Mouse (Mus musculus) neural tube, embryonic 13.5 days (tissue): ENCODE results near the gene Tnfrsf21. TPM values are rescaled to one million over a fixed set of nuclear protein-coding genes. Genes with fewer than 3 reads are reported as not detected.
A peak's percentile ranks its signal among the peaks of the same experiment; 100 is the strongest.

Source experiments
- ATAC-seq: fragments of 200-750 bp; cut with Nextera tagmentation; 2 replicates; pipeline ENCODE4 v1.8.0; 2017; ENCODE audit warnings: low read depth, mild to moderate bottlenecking, moderate TSS enrichment, moderate library complexity
- H3K27ac ChIP-seq: fragments of 300-500 bp; sonication (generic); replicated peaks from 2 replicates; pipeline ENCODE4 v1.5.1; 2015; ENCODE audit warnings: moderate library complexity, mild to moderate bottlenecking, inconsistent platforms
- H3K27me3 ChIP-seq: fragments of 300-500 bp; sonication (generic); 2 replicates; pipeline ENCODE4 v1.6.1; 2015; ENCODE audit warnings: mild to moderate bottlenecking, inconsistent platforms
- H3K36me3 ChIP-seq: fragments of 300-500 bp; sonication (generic); 2 replicates; pipeline ENCODE4 v1.6.1; 2015; ENCODE audit warnings: mild to moderate bottlenecking, inconsistent platforms
- H3K4me1 ChIP-seq: fragments of 300-500 bp; sonication (generic); replicated peaks from 2 replicates; pipeline ENCODE4 v1.6.1; 2015; ENCODE audit warnings: inconsistent platforms
- H3K4me2 ChIP-seq: fragments of 300-500 bp; sonication (generic); 2 replicates; pipeline ENCODE4 v1.6.1; 2015; ENCODE audit warnings: inconsistent platforms, mild to moderate bottlenecking, moderate library complexity
- H3K4me3 ChIP-seq: fragments of 300-500 bp; sonication (generic); 2 replicates; pipeline ENCODE4 v1.5.1; 2015; ENCODE audit warnings: mild to moderate bottlenecking, inconsistent platforms
- H3K9ac ChIP-seq: fragments of 300-500 bp; sonication (generic); 2 replicates; pipeline ENCODE4 v1.6.1; 2015; ENCODE audit warnings: moderate library complexity, mild to moderate bottlenecking, inconsistent platforms
- H3K9me3 ChIP-seq: fragments of 300-500 bp; sonication (generic); 2 replicates; pipeline ENCODE4 v1.6.1; 2016; ENCODE audit warnings: inconsistent platforms
- WGBS: fragments of 180-500 bp; shearing (Covaris S2); methylation state at CpG from one replicate; pipeline ENCODE4 v1.1.7; 2015; 5-methylcytosine and 5-hydroxymethylcytosine counted together
- polyA plus RNA-seq: library from polyadenylated mRNA; unstranded; fragments of >200 nt; fragmentation: Nextera tagmentation; extraction: Ambion mirVana; gene quantifications from 2 replicates; pipeline ENCODE4 v1.2.1, GENCODE M21; 2015

The Tnfrsf21 gene
- polyA plus RNA-seq, 1 experiment from 2014 or later: 75.1 TPM

DNA sequence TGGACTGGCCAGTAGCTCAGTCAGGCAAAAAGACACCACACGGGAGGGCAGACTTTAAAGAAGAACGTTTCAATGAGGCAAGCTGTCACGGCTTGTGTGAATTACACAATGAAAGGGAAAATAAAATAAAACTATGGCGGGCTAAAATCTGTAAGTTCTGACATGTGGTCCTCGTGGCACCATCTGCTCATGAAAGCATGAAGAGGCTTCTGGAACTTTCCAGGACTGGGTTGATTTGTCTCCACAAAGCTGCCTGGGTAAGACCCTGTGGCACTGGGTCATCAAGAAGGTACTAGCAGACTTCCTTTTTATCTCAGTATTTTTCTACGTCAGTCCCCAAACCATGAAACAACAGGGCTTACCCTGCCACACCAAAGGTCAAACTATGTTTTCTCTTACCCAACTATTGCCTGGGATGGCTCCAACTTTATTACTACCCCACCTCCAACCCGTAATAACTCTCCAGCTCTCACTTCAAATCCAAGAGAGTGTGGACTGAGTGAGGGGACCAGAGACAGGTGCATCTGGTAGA, 16.8 kb upstream of the Tnfrsf21 start:
- WGBS: 77% methylated on average over 7 of the region's 7 CpGs
- Histone ChIP-seq H3K27ac (no peak overlapping the region), H3K4me3 (no peak overlapping the region)

DNA sequence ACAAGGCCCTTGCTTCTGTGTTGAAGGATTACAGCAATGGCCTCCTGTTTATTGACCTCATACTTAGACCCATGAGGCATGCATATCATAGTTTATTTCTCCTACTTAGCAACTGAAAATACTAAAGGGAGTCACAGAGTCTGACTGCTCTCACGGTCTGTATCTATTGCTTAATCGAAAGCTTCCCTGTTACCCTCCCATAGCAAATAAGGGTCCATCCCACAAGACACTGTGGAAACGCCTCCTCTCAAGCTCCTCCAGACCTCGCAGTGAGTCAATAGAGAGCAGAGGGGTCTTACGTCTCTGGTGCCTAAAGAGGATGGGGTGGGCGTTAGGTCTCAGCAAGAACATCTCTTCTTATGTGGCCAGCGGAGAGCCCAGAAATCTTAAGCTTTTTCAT, 15.8 kb upstream of the Tnfrsf21 start:
- no peak for ATAC-seq
- H3K27me3 ChIP-seq: no peaks in the 10 kb centered on the region
- 90% methylated on average over 7 of the region's 7 CpGs for WGBS

More for the DNA sequence above, 16.8 kb upstream of the Tnfrsf21 start:
- ATAC-seq: no peak
- no peaks in the 10 kb centered on the region for H3K4me1 ChIP-seq
- H3K36me3 ChIP-seq: no peaks in the 10 kb centered on the region
- H3K9ac ChIP-seq: no peak overlapping the region
- H3K9me3 ChIP-seq: no peaks in the 10 kb centered on the region
- no peak overlapping the region for H3K4me2 ChIP-seq
- no peaks in the 10 kb centered on the region for H3K27me3 ChIP-seq

DNA sequence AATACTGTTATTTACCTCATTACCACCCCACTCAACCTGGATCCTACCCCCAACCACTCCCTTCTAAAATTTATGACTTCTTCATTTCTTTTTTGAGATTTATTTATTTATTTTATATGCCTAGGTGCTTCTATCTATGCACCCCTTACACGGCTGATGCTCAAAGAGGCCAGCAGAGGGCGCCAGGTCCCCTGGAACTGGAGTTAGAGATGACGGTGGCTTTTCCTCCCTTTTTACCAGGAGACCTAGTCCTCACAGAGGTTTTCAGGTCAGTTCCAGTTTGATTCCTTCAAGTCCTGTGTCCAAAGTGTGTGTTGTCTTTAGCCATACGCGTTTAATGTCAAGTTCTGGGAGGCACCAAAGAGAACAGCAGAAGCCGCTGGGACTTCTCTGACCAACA, 3.6 kb upstream of the Tnfrsf21 start:
- H3K27me3 ChIP-seq: no peaks in the 10 kb centered on the region
- H3K9me3 ChIP-seq: no peaks in the 10 kb centered on the region
- no peak overlapping the region for H3K4me2 ChIP-seq
- no peak overlapping the region for H3K4me3 ChIP-seq
- 17% methylated on average over 6 of the region's 6 CpGs for WGBS
- peaks cover 5% of the 10 kb centered on the region for H3K4me1 ChIP-seq
- no peak overlapping the region for H3K27ac ChIP-seq
- H3K9ac ChIP-seq: no peak overlapping the region
- ATAC-seq: no peak
- H3K36me3 ChIP-seq: no peaks in the 10 kb centered on the region

More for the DNA sequence above, 15.8 kb upstream of the Tnfrsf21 start:
- Histone ChIP-seq H3K4me3 (no peak overlapping the region), H3K4me2 (no peak overlapping the region), H3K36me3 (no peaks in the 10 kb centered on the region), H3K9ac (no peak overlapping the region), H3K4me1 (no peaks in the 10 kb centered on the region), H3K9me3 (no peaks in the 10 kb centered on the region), H3K27ac (no peak overlapping the region)

DNA sequence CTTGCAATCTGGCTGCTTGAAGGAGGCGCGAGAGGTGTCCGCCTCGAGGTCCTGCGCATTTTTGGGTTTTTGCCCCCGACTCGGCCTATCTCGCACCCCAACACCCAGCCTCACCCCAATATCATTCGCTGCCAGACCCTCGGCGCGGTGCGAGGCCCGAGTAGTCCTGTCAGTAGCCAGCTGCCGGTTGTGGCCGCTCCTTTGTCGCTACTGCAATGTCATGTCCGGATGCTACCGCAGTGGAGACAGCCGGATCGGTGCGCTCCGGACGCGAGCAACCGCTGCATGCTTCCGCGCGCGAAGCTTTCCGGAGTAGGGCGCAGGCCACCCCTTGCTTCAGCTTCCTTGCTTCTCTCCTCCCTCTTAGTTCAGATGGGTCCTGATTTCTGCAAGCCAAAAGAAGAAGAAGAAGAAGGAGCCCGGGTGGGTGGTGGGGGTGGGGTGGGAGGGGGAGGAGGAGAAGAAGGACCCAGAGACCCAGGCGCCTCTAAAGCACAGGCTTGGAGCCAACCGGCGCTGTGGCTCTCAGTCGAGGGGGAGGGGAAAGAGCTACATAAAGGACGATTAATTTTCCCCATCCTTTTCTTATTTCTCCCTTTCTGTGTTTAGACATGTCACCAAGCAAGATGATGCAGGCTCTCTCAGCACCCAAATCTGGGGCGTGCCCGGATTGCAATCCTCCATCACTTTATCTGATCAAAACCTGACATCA, 1.1 kb downstream of the Tnfrsf21 start:
- Histone ChIP-seq H3K4me2 (peak overlapping the region; percentile 77), H3K9ac (peak overlapping the region; percentile 100), H3K4me1 (peaks cover 35% of the 10 kb centered on the region), H3K27me3 (no peaks in the 10 kb centered on the region), H3K36me3 (peaks cover 25% of the 10 kb centered on the region), H3K27ac (peak overlapping the region; percentile 98), H3K9me3 (no peaks in the 10 kb centered on the region), H3K4me3 (peak overlapping the region; percentile 97)
- ATAC-seq: peak; percentile 76
- under 1% methylated on average over 38 of the region's 40 CpGs for WGBS

DNA sequence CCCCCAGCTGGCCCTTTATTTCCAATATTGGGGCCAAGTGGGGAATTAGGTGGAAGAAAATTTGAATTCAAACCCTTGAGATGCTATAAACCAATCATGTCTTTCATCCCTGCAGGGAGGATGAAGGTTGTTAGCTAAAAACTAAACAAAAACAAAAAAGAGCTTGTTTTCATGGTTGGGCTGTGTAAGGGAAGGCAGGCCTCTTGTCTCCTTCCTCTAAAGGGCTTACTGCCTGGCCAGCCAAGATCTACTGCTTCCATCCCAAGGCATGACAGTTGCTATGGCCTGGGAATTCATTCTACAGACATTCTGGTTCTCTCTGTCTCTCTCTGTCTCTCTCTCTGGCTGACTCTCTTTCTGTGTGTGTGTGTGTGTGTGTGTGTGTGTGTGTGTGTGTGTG, 1.7 kb downstream of the Tnfrsf21 start:
- peak overlapping the region; percentile 77 for H3K4me2 ChIP-seq
- ATAC-seq: peak; percentile 38
- H3K4me1 ChIP-seq: peaks cover 40% of the 10 kb centered on the region

DNA sequence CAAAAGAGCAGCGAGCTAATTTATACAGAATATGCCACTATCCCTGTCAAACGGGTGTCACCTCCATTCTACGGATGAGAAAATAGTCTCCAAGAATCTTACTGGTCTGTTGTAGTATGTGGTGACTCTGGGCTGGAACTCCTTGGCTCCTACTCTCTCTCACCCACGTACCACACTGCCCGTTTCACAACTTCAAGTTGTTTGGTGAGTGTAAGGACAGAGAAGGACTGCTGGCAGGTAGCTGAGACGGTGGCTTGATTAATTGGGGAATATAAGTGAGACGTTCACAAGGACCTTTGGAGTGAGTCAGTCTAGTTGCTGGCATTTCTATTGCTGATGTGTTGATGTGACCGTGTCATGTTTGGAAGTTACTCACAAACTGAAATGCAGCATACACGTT, 3.3 kb downstream of the Tnfrsf21 start:
- Histone ChIP-seq H3K4me2 (peak overlapping the region; percentile 77), H3K36me3 (peaks cover 32% of the 10 kb centered on the region), H3K27me3 (no peaks in the 10 kb centered on the region)

More for the DNA sequence above, 1.7 kb downstream of the Tnfrsf21 start:
- Histone ChIP-seq H3K36me3 (peaks cover 27% of the 10 kb centered on the region), H3K27ac (peak overlapping the region; percentile 98), H3K4me3 (peak overlapping the region; percentile 97), H3K9ac (peak overlapping the region; percentile 100), H3K27me3 (no peaks in the 10 kb centered on the region), H3K9me3 (no peaks in the 10 kb centered on the region)

DNA sequence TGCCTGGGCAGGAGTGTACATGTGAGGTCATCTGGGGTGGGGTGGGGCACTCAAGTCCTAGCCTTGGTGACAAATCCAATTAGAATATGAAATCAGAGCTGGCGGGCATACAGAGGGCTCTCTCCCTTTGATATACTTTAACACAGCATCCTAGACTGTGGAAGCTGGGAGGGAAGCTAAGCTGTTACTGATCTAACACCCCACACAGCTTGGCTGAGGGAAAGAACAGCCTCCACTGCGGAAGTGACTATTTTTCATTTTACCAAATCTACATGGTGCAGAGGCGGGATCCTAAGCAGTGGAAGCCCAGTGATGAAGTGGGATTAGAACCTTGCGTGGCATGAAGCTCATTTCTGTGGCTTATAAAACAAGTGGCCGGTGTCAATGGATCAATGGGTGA, 4.7 kb downstream of the Tnfrsf21 start:
- Histone ChIP-seq H3K4me2 (no peak overlapping the region), H3K9me3 (no peaks in the 10 kb centered on the region), H3K4me1 (peaks cover 61% of the 10 kb centered on the region), H3K27ac (no peak overlapping the region), H3K9ac (no peak overlapping the region), H3K4me3 (no peak overlapping the region), H3K27me3 (no peaks in the 10 kb centered on the region), H3K36me3 (peaks cover 32% of the 10 kb centered on the region)
- WGBS: 95% methylated on average over 5 of the region's 5 CpGs
- ATAC-seq: no peak

More for the DNA sequence above, 3.3 kb downstream of the Tnfrsf21 start:
- Histone ChIP-seq H3K4me1 (peaks cover 53% of the 10 kb centered on the region), H3K9ac (no peak overlapping the region), H3K4me3 (no peak overlapping the region), H3K27ac (no peak overlapping the region), H3K9me3 (no peaks in the 10 kb centered on the region)
- WGBS: 91% methylated on average over 9 of the region's 9 CpGs
- no peak for ATAC-seq

DNA sequence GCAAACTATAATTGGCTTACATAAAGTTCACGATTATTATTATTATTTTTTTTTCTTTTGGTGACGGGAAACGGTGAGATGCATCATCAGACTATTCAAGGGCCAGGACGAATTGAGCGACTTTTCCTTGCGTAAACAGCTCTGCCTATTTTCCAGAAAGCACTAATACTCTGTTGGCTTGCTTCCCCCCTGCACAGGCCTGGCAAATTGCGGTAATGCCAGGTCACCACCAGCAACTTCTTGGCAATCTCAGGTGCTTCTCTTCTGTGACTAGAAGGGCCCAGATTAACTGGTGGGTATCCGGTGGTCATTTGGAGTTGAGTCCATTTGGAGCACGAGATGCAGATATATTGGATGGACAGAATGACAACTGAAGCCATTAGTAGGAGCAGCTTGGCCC, 5.7 kb downstream of the Tnfrsf21 start:
- Histone ChIP-seq H3K36me3 (peaks cover 32% of the 10 kb centered on the region), H3K4me1 (peaks cover 69% of the 10 kb centered on the region), H3K9me3 (no peaks in the 10 kb centered on the region), H3K9ac (no peak overlapping the region), H3K27ac (no peak overlapping the region), H3K4me3 (no peak overlapping the region), H3K4me2 (no peak overlapping the region), H3K27me3 (no peaks in the 10 kb centered on the region)
- 97% methylated on average over 9 of the region's 9 CpGs for WGBS
- no peak for ATAC-seq

DNA sequence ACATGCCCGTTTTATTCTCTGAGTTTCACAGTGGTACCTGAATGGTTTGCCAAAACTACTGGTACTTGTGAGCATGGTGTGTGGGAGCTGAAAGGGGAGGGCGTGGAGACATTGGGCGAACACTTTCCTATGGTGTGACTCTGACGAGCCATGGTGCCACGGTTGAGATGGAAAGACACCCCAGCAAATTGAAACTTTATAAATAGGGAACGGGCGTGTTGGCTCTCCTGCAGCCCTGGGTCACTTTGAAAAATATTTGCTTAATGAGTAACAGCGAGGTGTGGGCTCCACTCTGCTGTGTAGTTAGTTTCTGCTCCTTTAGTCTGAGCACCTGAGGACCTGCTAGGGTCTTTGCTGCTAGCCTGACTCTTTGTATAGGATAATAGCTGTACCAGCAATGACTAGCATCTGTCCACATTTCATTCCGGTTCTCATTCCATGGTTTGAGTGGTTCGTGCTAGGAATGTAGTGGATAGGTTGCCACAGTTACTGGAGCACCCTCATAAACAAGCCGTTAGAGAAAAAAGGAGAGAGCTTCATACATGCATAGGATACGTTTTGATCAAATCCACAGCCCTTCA, 7.4 kb downstream of the Tnfrsf21 start:
- H3K4me2 ChIP-seq: no peak overlapping the region
- no peaks in the 10 kb centered on the region for H3K9me3 ChIP-seq
- ATAC-seq: no peak
- H3K36me3 ChIP-seq: peaks cover 32% of the 10 kb centered on the region
- 90% methylated on average over 12 of the region's 12 CpGs for WGBS
- H3K27ac ChIP-seq: no peak overlapping the region
- H3K4me1 ChIP-seq: peaks cover 65% of the 10 kb centered on the region
- no peaks in the 10 kb centered on the region for H3K27me3 ChIP-seq
- no peak overlapping the region for H3K4me3 ChIP-seq
- H3K9ac ChIP-seq: no peak overlapping the region

DNA sequence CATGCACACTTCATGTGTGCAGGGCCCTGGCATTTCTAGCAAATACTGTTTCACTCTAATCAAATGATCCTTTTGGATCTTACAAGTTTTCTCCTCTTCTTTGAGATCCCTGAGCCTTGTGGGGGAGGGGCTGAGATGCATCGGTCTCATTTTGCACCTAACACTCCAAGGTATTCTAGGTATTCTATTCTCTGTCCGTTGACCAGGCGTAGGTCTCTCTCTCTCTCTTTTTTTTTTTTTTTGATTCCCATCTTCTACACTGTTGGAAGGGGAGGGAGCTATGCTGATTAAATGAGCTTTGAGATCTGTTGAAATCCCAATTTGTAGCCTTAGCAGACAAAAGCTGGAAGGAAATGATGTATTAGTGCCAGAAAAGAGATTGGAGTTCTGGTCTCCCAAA, 8.2 kb downstream of the Tnfrsf21 start:
- Histone ChIP-seq H3K36me3 (peaks cover 32% of the 10 kb centered on the region), H3K9me3 (no peaks in the 10 kb centered on the region), H3K4me2 (no peak overlapping the region), H3K4me1 (peaks cover 61% of the 10 kb centered on the region), H3K9ac (no peak overlapping the region), H3K27ac (no peak overlapping the region), H3K4me3 (no peak overlapping the region), H3K27me3 (no peaks in the 10 kb centered on the region)
- WGBS: 92% methylated on average over 3 of the region's 3 CpGs
- ATAC-seq: no peak

DNA sequence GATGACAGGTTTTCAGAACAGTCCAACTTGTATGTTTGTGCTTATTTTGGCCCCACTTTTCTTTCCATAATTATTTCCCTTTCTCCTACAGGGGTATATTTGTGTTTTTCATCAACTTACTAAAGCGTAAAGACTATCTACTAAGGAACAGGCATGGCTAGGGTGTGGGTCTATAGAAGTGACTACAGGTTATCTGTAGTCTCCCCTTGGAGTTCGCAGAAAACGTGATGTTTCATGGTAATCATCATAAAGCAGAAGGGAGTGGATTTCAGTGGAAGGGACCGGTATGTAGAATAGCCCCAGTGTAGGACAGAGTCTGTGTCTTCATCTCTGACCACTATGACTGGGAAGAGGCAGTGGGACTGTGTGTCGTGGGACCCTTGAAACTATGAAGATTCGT, 8.7 kb downstream of the Tnfrsf21 start:
- 91% methylated on average over 6 of the region's 6 CpGs for WGBS
- Histone ChIP-seq H3K4me1 (peaks cover 61% of the 10 kb centered on the region), H3K36me3 (peaks cover 26% of the 10 kb centered on the region), H3K4me3 (no peak overlapping the region), H3K9me3 (no peaks in the 10 kb centered on the region), H3K27me3 (no peaks in the 10 kb centered on the region), H3K9ac (no peak overlapping the region), H3K27ac (no peak overlapping the region), H3K4me2 (no peak overlapping the region)
- no peak for ATAC-seq

DNA sequence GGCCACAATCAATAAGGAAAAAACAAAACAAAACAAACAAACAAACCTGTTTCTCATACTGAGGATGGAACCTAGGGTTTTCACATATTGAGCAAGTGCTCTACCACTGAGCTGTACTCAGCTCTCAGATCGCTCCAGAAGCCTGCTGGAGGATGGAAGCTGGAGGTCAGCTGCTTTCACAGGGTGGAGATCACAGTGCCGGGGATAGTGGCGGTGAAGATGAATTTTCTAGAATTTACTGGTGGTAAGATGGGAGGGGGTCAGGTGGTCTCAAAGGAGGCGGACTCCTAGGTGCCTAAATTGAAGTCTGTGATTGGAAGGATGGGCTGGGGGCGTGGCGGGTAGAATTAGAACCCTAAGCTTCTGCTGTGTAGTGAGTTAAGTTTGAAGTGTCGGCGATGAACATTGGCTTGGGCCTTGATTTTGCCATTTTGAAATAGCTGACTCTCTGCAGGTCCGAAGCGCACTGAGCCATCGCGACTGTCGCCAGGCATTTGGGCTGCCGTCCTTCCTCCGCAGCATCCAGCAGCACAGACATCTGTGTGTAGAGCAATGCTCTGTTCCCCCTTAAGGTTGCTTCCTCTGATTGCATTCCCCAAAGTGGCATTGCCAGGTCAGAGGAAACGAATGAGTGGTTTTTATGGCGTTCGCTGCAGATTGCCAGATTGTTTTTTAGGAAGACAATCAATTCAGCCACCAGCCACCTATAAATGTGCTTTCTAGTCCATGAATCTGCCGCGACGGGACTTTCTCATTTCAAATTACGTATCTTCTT, 9.7 kb downstream of the Tnfrsf21 start:
- no peaks in the 10 kb centered on the region for H3K27me3 ChIP-seq
- peak overlapping the region; percentile 79 for H3K27ac ChIP-seq
- peaks cover 63% of the 10 kb centered on the region for H3K4me1 ChIP-seq
- H3K4me3 ChIP-seq: no peak overlapping the region
- WGBS: 63% methylated on average over 22 of the region's 22 CpGs
- no peaks in the 10 kb centered on the region for H3K9me3 ChIP-seq
- H3K9ac ChIP-seq: no peak overlapping the region
- H3K4me2 ChIP-seq: peak overlapping the region; percentile 36
- ATAC-seq: peak; percentile 87
- peaks cover 18% of the 10 kb centered on the region for H3K36me3 ChIP-seq
